Mouse (Mus musculus): ENCODE measurements around the gene Fam160b1. TPM values are rescaled to one million over a fixed set of nuclear protein-coding genes. Genes with fewer than 3 reads are reported as not detected.

Fam160b1 gene
- 14.6 and 20.6 TPM in 2 replicates for polyA plus RNA-seq (2012; rRNA removed)

DNA sequence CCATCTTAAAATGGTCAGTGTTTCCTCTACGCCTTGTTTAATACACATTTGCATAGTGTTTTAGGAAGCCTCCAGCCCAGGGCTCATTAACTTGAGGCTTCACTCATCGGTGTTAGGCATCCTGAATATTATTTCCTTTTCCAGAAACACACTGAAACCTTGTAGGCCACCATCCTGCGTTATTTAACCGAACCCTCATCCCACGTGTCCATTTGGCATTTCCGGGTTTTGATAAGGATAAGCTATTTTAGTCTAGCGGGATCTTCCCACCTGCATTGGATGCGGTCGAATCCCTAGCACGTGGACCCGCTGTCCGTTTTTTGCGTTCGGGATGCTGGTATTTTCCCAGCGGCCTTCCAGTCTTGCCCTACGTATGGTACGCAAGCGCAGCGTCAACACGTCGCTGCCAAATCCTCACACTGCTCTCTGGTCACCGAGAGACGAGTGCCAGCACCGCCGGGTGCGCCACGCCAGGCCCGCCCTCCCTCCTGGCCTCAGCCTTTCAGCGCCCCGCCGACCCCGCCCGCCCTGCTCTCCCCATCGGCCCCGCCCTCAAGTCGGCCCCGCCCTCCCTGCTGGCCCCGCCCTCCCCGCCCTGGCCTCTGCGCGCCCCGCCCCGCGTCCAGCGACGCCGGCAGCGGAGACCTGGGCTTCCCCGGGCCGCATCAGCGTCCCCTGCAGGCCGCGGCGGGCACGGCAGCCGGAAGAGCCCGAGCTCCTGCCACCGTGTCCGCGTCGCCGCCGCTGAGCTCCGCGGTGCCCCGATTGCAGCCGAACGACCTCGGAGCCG is at the start of gene Fam160b1:
Fam160b1 (plus strand) TSS at position 340 of the 790 bp plus-strand sequence.

DNA sequence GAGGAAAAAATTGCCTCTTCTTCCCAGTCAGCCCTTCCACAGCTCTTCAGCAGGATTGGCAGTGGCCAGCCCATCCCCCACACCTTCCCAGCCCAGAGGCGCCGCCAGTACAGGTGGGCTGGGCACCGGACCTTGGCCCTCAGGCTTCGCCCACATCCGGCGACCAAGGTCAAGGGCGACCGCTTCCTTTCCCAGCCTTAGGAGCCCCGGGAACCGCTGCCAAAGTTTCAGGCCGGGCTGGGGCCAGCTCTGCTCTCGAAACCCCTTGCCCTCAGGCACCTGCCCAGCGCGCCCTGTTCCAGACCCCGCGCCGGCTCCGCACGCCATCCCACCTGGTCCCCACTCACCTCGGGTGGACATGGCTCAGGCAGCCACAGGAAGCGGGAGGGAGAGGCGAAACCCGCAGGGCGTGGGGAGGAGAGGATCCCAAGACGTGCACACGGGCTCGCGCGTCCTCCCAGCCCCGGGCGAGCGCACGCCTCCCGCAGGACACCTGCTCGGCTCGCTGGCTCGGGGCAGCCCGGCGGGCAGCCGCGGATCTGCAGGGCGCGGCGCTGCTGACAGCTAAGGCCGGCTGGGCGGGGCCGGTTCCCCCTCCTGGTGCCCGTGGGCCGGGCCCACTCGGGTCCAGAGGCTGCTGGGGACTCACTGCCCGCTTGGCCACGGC is 46.0 kb upstream of the Fam160b1 start, which contains the start of gene Ablim1:
Ablim1 (minus strand) TSS at position 574 of the 667 bp plus-strand sequence.

Other genes with a start within 250 kb of the Fam160b1 start
- 13.2 and 14.0 TPM in 2 replicates for gene Ablim1, start 45.8 kb upstream of the Fam160b1 start, polyA plus RNA-seq (2012; rRNA removed)
- gene Trub1, start 92.2 kb downstream of the Fam160b1 start, polyA plus RNA-seq (2012; rRNA removed) = 23.5 and 24.5 TPM in 2 replicates